Mouse (Mus musculus) stomach, embryonic 14.5 days (tissue): Measurements from ENCODE around the gene Eef1b2. TPM values are rescaled to one million over a fixed set of nuclear protein-coding genes. Genes with fewer than 3 reads are reported as not detected.
"Not testable (repeated sequence)": the region's sequence is repeated elsewhere in the genome, so short reads cannot be mapped to it uniquely, and the experiment has no call there.

Experiments used
- ATAC-seq: fragments of 200-750 bp; cut with Nextera tagmentation; 2 replicates; pipeline ENCODE4 v1.8.0; 2017; ENCODE audit warnings: low read depth, moderate TSS enrichment; ENCODE audit not compliant: insufficient number of reproducible peaks, insufficient read depth, low FRiP score
- H3K27ac ChIP-seq: fragments of 300-500 bp; sonication (generic); 2 replicates; pipeline ENCODE4 v1.5.1; 2014; ENCODE audit warnings: mild to moderate bottlenecking, low read length, moderate library complexity, mixed read lengths
- H3K27me3 ChIP-seq: fragments of 300-500 bp; sonication (generic); 2 replicates; pipeline ENCODE4 v1.6.1; 2014; ENCODE audit warnings: low read length, control low read depth, mixed read lengths; ENCODE audit not compliant: control insufficient read depth, insufficient read depth
- H3K36me3 ChIP-seq: fragments of 300-500 bp; sonication (generic); 2 replicates; pipeline ENCODE4 v1.6.1; 2014; ENCODE audit warnings: mild to moderate bottlenecking, control low read depth, low read length, moderate library complexity, mixed read lengths; ENCODE audit not compliant: control insufficient read depth, insufficient read depth
- H3K4me1 ChIP-seq: fragments of 300-500 bp; sonication (generic); 2 replicates; pipeline ENCODE4 v1.6.1; 2014; ENCODE audit warnings: low read length, control low read depth, mixed read lengths; ENCODE audit not compliant: control insufficient read depth, insufficient read depth
- H3K4me2 ChIP-seq: fragments of 300-500 bp; sonication (generic); replicated peaks from 2 replicates; pipeline ENCODE4 v1.6.1; 2014; ENCODE audit warnings: low read depth, low read length, control low read depth
- H3K4me3 ChIP-seq: fragments of 300-500 bp; sonication (generic); 2 replicates; pipeline ENCODE4 v1.5.1; 2014; ENCODE audit warnings: low read depth, low read length, control low read depth
- H3K9ac ChIP-seq: fragments of 300-500 bp; sonication (generic); replicated peaks from 2 replicates; pipeline ENCODE4 v1.6.1; 2014; ENCODE audit warnings: low read depth, mild to moderate bottlenecking, control low read depth, low read length, moderate library complexity, mixed read lengths
- H3K9me3 ChIP-seq: fragments of 300-500 bp; sonication (generic); 2 replicates; pipeline ENCODE4 v1.6.1; 2016; ENCODE audit warnings: low read depth, low read length, control low read depth; ENCODE audit not compliant: control insufficient read depth
- WGBS: fragments of 180-500 bp; shearing (Covaris S2); extraction: QIAGEN DNeasy Blood & Tissue Kit; methylation state at CpG from one replicate; pipeline ENCODE4 v1.1.7; 2014; 5-methylcytosine and 5-hydroxymethylcytosine counted together
- polyA plus RNA-seq: library from polyadenylated mRNA; unstranded; fragments of >200 nt; fragmentation: Nextera tagmentation; extraction: Ambion mirVana; gene quantifications from 2 replicates; pipeline ENCODE4 v1.2.1, GENCODE M21; 2014

Eef1b2 gene
- polyA plus RNA-seq, 1 experiment from 2014 or later: 693 TPM

- 86% methylated on average over 5 of the region's 5 CpGs for WGBS
- Histone ChIP-seq H3K4me1 (peaks cover 7% of the 10 kb centered on the region; the same call in 1 of the 2 replicates), H3K4me3 (no peak overlapping the region), H3K27me3 (no peaks in the 10 kb centered on the region), H3K9ac (no peak overlapping the region), H3K27ac (no peak overlapping the region), H3K9me3 (no peaks in the 10 kb centered on the region), H3K4me2 (no peak overlapping the region), H3K36me3 (peaks cover 18% of the 10 kb centered on the region)
- no peak for ATAC-seq
Measured at GRCm38 (mm10) chr1:63182212-63182611, 5.6 kb downstream of the Eef1b2 start.

GRCm38 (mm10) chr1:63182636-63183270 is 6.1 kb downstream of the Eef1b2 start:
- no peak for ATAC-seq
- Histone ChIP-seq H3K4me1 (peaks cover 5% of the 10 kb centered on the region; the same call in 1 of the 2 replicates), H3K27ac (no peak overlapping the region), H3K27me3 (no peaks in the 10 kb centered on the region), H3K9ac (no peak overlapping the region), H3K36me3 (peaks cover 18% of the 10 kb centered on the region), H3K4me2 (no peak overlapping the region), H3K4me3 (no peak overlapping the region), H3K9me3 (no peaks in the 10 kb centered on the region)
- 63% methylated on average over 10 of the region's 10 CpGs for WGBS

GRCm38 (mm10) chr1:63185430-63185829 is 8.8 kb downstream of the Eef1b2 start:
- not testable (repeated sequence) for H3K36me3 ChIP-seq, H3K9ac ChIP-seq, ATAC-seq, H3K4me2 ChIP-seq, H3K9me3 ChIP-seq, H3K4me1 ChIP-seq, H3K4me3 ChIP-seq, H3K27ac ChIP-seq, H3K27me3 ChIP-seq
- 95% methylated on average over 6 of the region's 6 CpGs for WGBS

- H3K27me3 ChIP-seq: no peaks in the 10 kb centered on the region
- H3K27ac ChIP-seq: no peak overlapping the region
- no peaks in the 10 kb centered on the region for H3K36me3 ChIP-seq
- 91% methylated on average over 3 of the region's 3 CpGs for WGBS
- H3K4me1 ChIP-seq: no peaks in the 10 kb centered on the region
- no peak for ATAC-seq
- H3K9ac ChIP-seq: no peak overlapping the region
- H3K9me3 ChIP-seq: no peaks in the 10 kb centered on the region
- H3K4me3 ChIP-seq: no peak overlapping the region
- no peak overlapping the region for H3K4me2 ChIP-seq
Measured at GRCm38 (mm10) chr1:63188536-63188935, 11.9 kb downstream of the Eef1b2 start.

GRCm38 (mm10) chr1:63190851-63191250 is 14.2 kb downstream of the Eef1b2 start:
- no peaks in the 10 kb centered on the region for H3K36me3 ChIP-seq
- ATAC-seq: no peak
- WGBS: 56% methylated on average over 8 of the region's 8 CpGs
- no peak overlapping the region for H3K9ac ChIP-seq
- H3K4me1 ChIP-seq: no peaks in the 10 kb centered on the region
- H3K4me2 ChIP-seq: no peak overlapping the region
- H3K9me3 ChIP-seq: no peaks in the 10 kb centered on the region
- no peaks in the 10 kb centered on the region for H3K27me3 ChIP-seq
- no peak overlapping the region for H3K4me3 ChIP-seq
- no peak overlapping the region for H3K27ac ChIP-seq

- ATAC-seq: no peak
- Histone ChIP-seq H3K9me3 (no peaks in the 10 kb centered on the region), H3K27ac (no peak overlapping the region), H3K4me3 (no peak overlapping the region), H3K27me3 (no peaks in the 10 kb centered on the region), H3K9ac (no peak overlapping the region), H3K36me3 (no peaks in the 10 kb centered on the region), H3K4me1 (no peaks in the 10 kb centered on the region), H3K4me2 (no peak overlapping the region)
- 76% methylated on average over 11 of the region's 11 CpGs for WGBS
Measured at GRCm38 (mm10) chr1:63192306-63193065, 15.9 kb downstream of the Eef1b2 start.

- 28% methylated on average over 5 of the region's 5 CpGs for WGBS
- Histone ChIP-seq H3K4me3 (no peak overlapping the region), H3K36me3 (no peaks in the 10 kb centered on the region), H3K9ac (no peak overlapping the region), H3K4me2 (no peak overlapping the region), H3K27me3 (no peaks in the 10 kb centered on the region), H3K27ac (no peak overlapping the region), H3K9me3 (peaks cover 7% of the 10 kb centered on the region; the same call in 1 of the 2 replicates), H3K4me1 (no peaks in the 10 kb centered on the region)
- ATAC-seq: peak; percentile 42; the same call in 1 of the 2 replicates
Measured at GRCm38 (mm10) chr1:63195848-63196512, 19.4 kb downstream of the Eef1b2 start.

GRCm38 (mm10) chr1:63199387-63199786 is 22.8 kb downstream of the Eef1b2 start:
- WGBS: 80% methylated on average over 6 of the region's 6 CpGs
- no peak for ATAC-seq
- H3K4me1 ChIP-seq: no peaks in the 10 kb centered on the region
- no peak overlapping the region for H3K4me2 ChIP-seq
- no peak overlapping the region for H3K4me3 ChIP-seq
- H3K9ac ChIP-seq: no peak overlapping the region
- H3K27ac ChIP-seq: no peak overlapping the region
- no peaks in the 10 kb centered on the region for H3K36me3 ChIP-seq
- H3K9me3 ChIP-seq: peaks cover 7% of the 10 kb centered on the region; the same call in 1 of the 2 replicates
- no peaks in the 10 kb centered on the region for H3K27me3 ChIP-seq
